Mouse (Mus musculus) MEL (cell line): ENCODE measurements around the gene Yrdc. TPM values are rescaled to one million over a fixed set of nuclear protein-coding genes. Genes with fewer than 3 reads are reported as not detected.

Source experiments
- DNase-seq: peaks from one replicate; pipeline ENCODE4 v3.0.0; 2011; ENCODE audit warnings: low read depth, low spot score
- H3K27ac ChIP-seq: 2 replicates; pipeline ENCODE4 v1.5.1; 2012; ENCODE audit warnings: low read depth, mild to moderate bottlenecking, control low read depth, low read length, moderate library complexity; ENCODE audit not compliant: control insufficient read depth
- H3K27me3 ChIP-seq, 2 experiments: fragments of 150-350 bp in 1 of 2; sonication (generic) in 1 of 2; 2 replicates each; pipeline ENCODE4 v1.6.1; 2012; ENCODE audit warnings: low read length in 2 of 2, mild to moderate bottlenecking in 2 of 2, improper control_type of control experiment in 1 of 2, moderate library complexity in 1 of 2; ENCODE audit not compliant: insufficient read depth in 2 of 2, control insufficient read depth in 1 of 2
- H3K36me3 ChIP-seq, 2 experiments: 2 replicates each; pipeline ENCODE4 v1.6.1; 2012 to 2014; ENCODE audit warnings: low read length in 2 of 2, improper control_type of control experiment in 1 of 2, inconsistent platforms in 1 of 2, mild to moderate bottlenecking in 1 of 2; ENCODE audit not compliant: insufficient read depth in 2 of 2, control insufficient read depth in 1 of 2
- H3K4me1 ChIP-seq, 2 experiments: fragments of 150-350 bp in 1 of 2; sonication (generic) in 1 of 2; 2 replicates each; pipeline ENCODE4 v1.6.1; 2012; ENCODE audit warnings: low read length in 2 of 2, improper control_type of control experiment in 1 of 2, mild to moderate bottlenecking in 1 of 2; ENCODE audit not compliant: insufficient read depth in 2 of 2, control insufficient read depth in 1 of 2
- H3K4me3 ChIP-seq, 2 experiments: fragments of 150-350 bp in 1 of 2; sonication (generic) in 1 of 2; 2 replicates each; pipeline ENCODE4 v1.5.1; 2012; ENCODE audit warnings: low read depth in 2 of 2, low read length in 2 of 2, mild to moderate bottlenecking in 2 of 2, moderate library complexity in 2 of 2, control low read depth in 1 of 2, improper control_type of control experiment in 1 of 2; ENCODE audit not compliant: control insufficient read depth in 1 of 2, insufficient read depth in 1 of 2
- H3K79me2 ChIP-seq: 2 replicates; pipeline ENCODE4 v1.6.1; 2012; ENCODE audit warnings: mild to moderate bottlenecking, low read length, moderate library complexity; ENCODE audit not compliant: control insufficient read depth, poor library complexity, insufficient read depth
- H3K9ac ChIP-seq: 2 replicates; pipeline ENCODE4 v1.6.1; 2012; ENCODE audit warnings: low read depth, mild to moderate bottlenecking, control low read depth, low read length, moderate library complexity; ENCODE audit not compliant: control insufficient read depth, poor library complexity, severe bottlenecking
- H3K9me3 ChIP-seq: fragments of 150-350 bp; sonication (generic); replicated peaks from 2 replicates; pipeline ENCODE4 v1.6.1; 2012; ENCODE audit warnings: mild to moderate bottlenecking, low read length, improper control_type of control experiment, moderate library complexity; ENCODE audit not compliant: insufficient read depth
- BHLHE40 ChIP-seq: IDR thresholded peaks from 2 replicates; pipeline ENCODE4 v1.6.1; 2012; ENCODE audit warnings: low read depth, mild to moderate bottlenecking, inconsistent platforms, low read length, improper control_type of control experiment, borderline replicate concordance
- CHD1 ChIP-seq: IDR thresholded peaks from 2 replicates; pipeline ENCODE4 v1.6.1; 2012; ENCODE audit warnings: low read depth, mild to moderate bottlenecking, inconsistent platforms, low read length, improper control_type of control experiment
- CHD2 ChIP-seq: IDR thresholded peaks from 2 replicates; pipeline ENCODE4 v1.6.1; 2011; ENCODE audit warnings: low read length, improper control_type of control experiment
- CTCF ChIP-seq, 3 experiments: IDR thresholded peaks in 2 of 3; conservative IDR thresholded peaks in 1 of 3; 2 replicates each; pipeline ENCODE4 v1.5.1; 2011 to 2012; ENCODE audit warnings: low read length in 3 of 3, low read depth in 2 of 3, mild to moderate bottlenecking in 2 of 3, improper control_type of control experiment in 1 of 3, inconsistent platforms in 1 of 3, mixed read lengths in 1 of 3, moderate library complexity in 1 of 3; ENCODE audit not compliant: control insufficient read depth in 1 of 3, insufficient read depth in 1 of 3, poor library complexity in 1 of 3, severe bottlenecking in 1 of 3
- E2F4 ChIP-seq: IDR thresholded peaks from 2 replicates; pipeline ENCODE4 v1.6.1; 2011; ENCODE audit warnings: low read depth, low read length, improper control_type of control experiment, borderline replicate concordance
- ELF1 ChIP-seq: IDR thresholded peaks from 2 replicates; pipeline ENCODE4 v1.6.1; 2014; ENCODE audit warnings: low read depth, mild to moderate bottlenecking, inconsistent platforms, low read length, improper control_type of control experiment, moderate library complexity
- EP300 ChIP-seq, 2 experiments: IDR thresholded peaks; 2 replicates each; pipeline ENCODE4 v1.6.1; 2011; ENCODE audit warnings: improper control_type of control experiment in 2 of 2, low read length in 2 of 2, low read depth in 1 of 2, mild to moderate bottlenecking in 1 of 2
- GABPA ChIP-seq: IDR thresholded peaks from 2 replicates; pipeline ENCODE4 v1.6.1; 2012; ENCODE audit warnings: low read depth, mild to moderate bottlenecking, inconsistent platforms, low read length, improper control_type of control experiment, moderate library complexity
- HCFC1 ChIP-seq: IDR thresholded peaks from 2 replicates; pipeline ENCODE4 v1.6.1; 2012; ENCODE audit warnings: low read depth, mild to moderate bottlenecking, inconsistent platforms, low read length, improper control_type of control experiment, moderate library complexity
- KAT2A ChIP-seq: conservative IDR thresholded peaks from 2 replicates; pipeline ENCODE4 v1.6.1; 2012; ENCODE audit warnings: low read depth, low read length, improper control_type of control experiment, inconsistent platforms
- MAZ ChIP-seq: IDR thresholded peaks from 2 replicates; pipeline ENCODE4 v1.6.1; 2012; ENCODE audit warnings: low read depth, mild to moderate bottlenecking, inconsistent platforms, low read length, improper control_type of control experiment
- MEF2A ChIP-seq: IDR thresholded peaks from 2 replicates; pipeline ENCODE4 v1.6.1; 2014; ENCODE audit warnings: low read depth, mild to moderate bottlenecking, inconsistent platforms, low read length, improper control_type of control experiment; ENCODE audit not compliant: poor library complexity, insufficient replicate concordance, severe bottlenecking; ENCODE audit errors: extremely low read depth
- MXI1 ChIP-seq: IDR thresholded peaks from 2 replicates; pipeline ENCODE4 v1.6.1; 2011; ENCODE audit warnings: mild to moderate bottlenecking, low read depth, low read length, improper control_type of control experiment
- NELFE ChIP-seq: IDR thresholded peaks from 2 replicates; pipeline ENCODE4 v1.6.1; 2011; ENCODE audit warnings: low read depth, low read length, improper control_type of control experiment
- POLR2A ChIP-seq, 2 experiments: IDR thresholded peaks; 2 replicates each; pipeline ENCODE4 v1.6.1; 2011 to 2012; ENCODE audit warnings: low read length in 2 of 2, mild to moderate bottlenecking in 2 of 2, control low read depth in 1 of 2, improper control_type of control experiment in 1 of 2, low read depth in 1 of 2, moderate library complexity in 1 of 2; ENCODE audit not compliant: control insufficient read depth in 1 of 2, insufficient read depth in 1 of 2, poor library complexity in 1 of 2
- RAD21 ChIP-seq: IDR thresholded peaks from 2 replicates; pipeline ENCODE4 v1.6.1; 2011; ENCODE audit warnings: mild to moderate bottlenecking, low read depth, low read length, improper control_type of control experiment
- RCOR1 ChIP-seq: IDR thresholded peaks from 2 replicates; pipeline ENCODE4 v1.6.1; 2012; ENCODE audit warnings: low read depth, mild to moderate bottlenecking, inconsistent platforms, low read length, improper control_type of control experiment
- SMC3 ChIP-seq: IDR thresholded peaks from 2 replicates; pipeline ENCODE4 v1.6.1; 2011; ENCODE audit warnings: low read depth, low read length, improper control_type of control experiment
- TAL1 ChIP-seq: IDR thresholded peaks from 2 replicates; pipeline ENCODE4 v1.6.1; 2012; ENCODE audit warnings: mild to moderate bottlenecking, inconsistent platforms, low read length, moderate library complexity, mixed read lengths
- TBP ChIP-seq: IDR thresholded peaks from 2 replicates; pipeline ENCODE4 v1.8.0; 2011; ENCODE audit warnings: low read depth, low read length, improper control_type of control experiment
- TCF12 ChIP-seq: IDR thresholded peaks from 2 replicates; pipeline ENCODE4 v1.6.1; 2014; ENCODE audit warnings: low read depth, mild to moderate bottlenecking, inconsistent platforms, low read length, improper control_type of control experiment, moderate library complexity
- USF1 ChIP-seq: IDR thresholded peaks from 2 replicates; pipeline ENCODE4 v1.6.1; 2014; ENCODE audit warnings: low read depth, mild to moderate bottlenecking, inconsistent platforms, low read length, improper control_type of control experiment, moderate library complexity
- ZC3H11A ChIP-seq: IDR thresholded peaks from 2 replicates; pipeline ENCODE4 v1.6.1; 2012; ENCODE audit warnings: low read depth, mild to moderate bottlenecking, inconsistent platforms, low read length, improper control_type of control experiment
- ZKSCAN1 ChIP-seq: IDR thresholded peaks from 2 replicates; pipeline ENCODE4 v1.6.1; 2012; ENCODE audit warnings: low read depth, mild to moderate bottlenecking, inconsistent platforms, low read length, improper control_type of control experiment, moderate library complexity
- ZMIZ1 ChIP-seq: IDR thresholded peaks from 2 replicates; pipeline ENCODE4 v1.6.1; 2012; ENCODE audit warnings: low read depth, mild to moderate bottlenecking, inconsistent platforms, low read length, improper control_type of control experiment, moderate library complexity
- ZNF384 ChIP-seq: IDR thresholded peaks from 2 replicates; pipeline ENCODE4 v1.6.1; 2012; ENCODE audit warnings: low read depth, mild to moderate bottlenecking, inconsistent platforms, low read length, improper control_type of control experiment
- polyA plus RNA-seq, 2 experiments: library from polyadenylated mRNA; stranded (reverse) in 1 of 2; unstranded in 1 of 2; fragments of >175 nt in 1 of 2; fragments of >200 nt in 1 of 2; gene quantifications; 2 replicates each; pipeline versions ENCODE4 v1.2.1 to v1.2.4; 2012; ENCODE audit warnings: low replicate concordance in 2 of 2, low read depth in 1 of 2; ENCODE audit not compliant: insufficient read length in 2 of 2, insufficient read depth in 1 of 2, missing spikeins in 1 of 2
- total RNA-seq: library from RNA; depleted of rRNA; stranded (reverse); fragments of 300-350 nt; gene quantifications from 2 replicates; pipeline ENCODE4 v1.2.3, GENCODE M21; 2012

Yrdc gene
- total and polyA plus RNA-seq, 3 experiments: 105 to 107 TPM; not detected in 1

- TF ChIP-seq KAT2A (no peak), ZKSCAN1 (no peak)
Measured at GRCm38 (mm10) chr4:124847573-124847972, 2.9 kb upstream of the Yrdc start (continued).

DNA sequence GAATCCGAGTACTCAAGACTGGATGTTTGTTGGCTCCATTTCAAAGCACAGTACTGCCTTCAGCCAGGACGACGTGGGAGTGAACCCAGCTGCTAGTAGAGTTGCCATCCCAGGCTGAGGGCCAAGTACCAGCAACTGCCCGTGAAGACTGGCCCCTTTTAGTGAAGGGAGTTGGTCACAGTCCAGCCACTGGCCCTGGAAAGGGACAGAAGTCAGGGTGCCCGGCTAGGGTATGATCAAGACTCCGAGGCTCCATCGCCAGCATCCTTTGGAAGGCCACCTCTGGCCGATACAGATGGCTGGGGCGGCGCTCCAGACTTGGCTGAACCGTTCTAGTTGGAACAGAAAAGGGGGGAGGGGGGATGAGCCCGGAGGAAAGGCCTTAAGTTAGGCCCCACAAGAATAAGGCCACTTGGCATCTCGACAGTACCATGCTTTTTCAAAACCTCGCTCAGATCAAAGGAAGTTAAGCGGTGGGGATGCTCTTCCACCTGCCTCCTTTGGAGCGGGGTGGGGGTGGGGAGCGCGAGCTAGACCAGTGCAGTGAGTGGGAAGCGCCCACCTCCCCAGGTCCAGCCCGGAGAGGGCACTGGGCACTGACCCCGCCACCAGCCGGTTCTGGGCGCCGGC lies 733 bp upstream of the Yrdc start:
- peak overlapping the region; percentile 92 to 98 for H3K4me3 ChIP-seq
- TF ChIP-seq TBP (0 out of 2 replicates have a peak, but pooled peaks have one; percentile 20), POLR2A (IDR thresholded peaks at IDR 0.05; ENCODE audit: control insufficient read depth in 1 of 2, insufficient read depth in 1 of 2, low read depth in 1 of 2, low read length in 2 of 2, poor library complexity in 1 of 2) (peak in 1 of 2 experiments; percentile 11; a peak in 1 of 4 replicates), CHD1 (no peak)
- TF ChIP-seq, all 39 proteins: peak for 2
- Histone ChIP-seq H3K27ac (peak overlapping the region; percentile 2; the same call in 1 of the 2 replicates), H3K79me2 (peaks cover 42% of the 10 kb centered on the region), H3K9me3 (no peaks in the 10 kb centered on the region), H3K9ac (peak overlapping the region; percentile 91), H3K27me3 (no peaks in the 10 kb centered on the region), H3K36me3 (peaks cover 13 to 17% of the 10 kb centered on the region in 2 experiments; a peak in 3 of 4 replicates), H3K4me1 (peaks cover 0 to 16% of the 10 kb centered on the region in 2 experiments; a peak in 3 of 4 replicates)
- peak; percentile 58 for DNase-seq

GRCm38 (mm10) chr4:124850933-124851658 lies 617 bp downstream of the Yrdc start, which contains the start of gene 1110065P20Rik:
Gene 1110065P20Rik (minus strand): TSS chr4:124851196.
- Histone ChIP-seq H3K27me3 (no peaks in the 10 kb centered on the region), H3K9ac (peak within 1 kb of the TSS; percentile 99), H3K9me3 (no peaks in the 10 kb centered on the region), H3K79me2 (peaks cover 42% of the 10 kb centered on the region), H3K36me3 (peaks cover 17 to 18% of the 10 kb centered on the region in 2 experiments; a peak in 3 of 4 replicates), H3K4me1 (peaks cover 0 to 16% of the 10 kb centered on the region in 2 experiments; a peak in 3 of 4 replicates), H3K4me3 (peak within 1 kb of the TSS; percentile 92 to 98), H3K27ac (peak within 1 kb of the TSS; percentile 78)
- DNase-seq: peak; percentile 87
- TF ChIP-seq MAZ: no peak; the same call in 1 of the 2 replicates
- TF ChIP-seq TAL1: no peak
- peak; percentile 90 for TF ChIP-seq MXI1
- no peak for TF ChIP-seq SMC3
- TF ChIP-seq EP300 (IDR thresholded peaks at IDR 0.05; ENCODE audit: low read depth in 1 of 2, low read length in 2 of 2): no peak
- TF ChIP-seq TCF12: no peak
- no peak for TF ChIP-seq ZKSCAN1
- no peak; the same call in 1 of the 2 replicates for TF ChIP-seq HCFC1
- TF ChIP-seq MEF2A: no peak
- no peak; the same call in 1 of the 2 replicates for TF ChIP-seq ZMIZ1
- no peak for TF ChIP-seq TBP
- no peak for TF ChIP-seq CHD1
- TF ChIP-seq BHLHE40: peak; percentile 75; the same call in 1 of the 2 replicates
- TF ChIP-seq USF1: no peak; the same call in 1 of the 2 replicates
- no peak for TF ChIP-seq RCOR1
- no peak for TF ChIP-seq CTCF (IDR thresholded peaks at IDR 0.05 in 2 of 3, conservative IDR thresholded peaks at IDR 0.05 in 1 of 3; ENCODE audit: control insufficient read depth in 1 of 3, insufficient read depth in 1 of 3, low read depth in 2 of 3, low read length in 3 of 3, poor library complexity in 1 of 3, severe bottlenecking in 1 of 3)
- no peak for TF ChIP-seq KAT2A
- no peak for TF ChIP-seq ZC3H11A
- no peak for TF ChIP-seq E2F4
- TF ChIP-seq RAD21: no peak
- TF ChIP-seq GABPA: no peak
- no peak for TF ChIP-seq ZNF384
- peak; percentile 48 for TF ChIP-seq NELFE
- TF ChIP-seq CHD2: no peak
- peak; percentile 48; the same call in 1 of the 2 replicates for TF ChIP-seq ELF1
